Mouse (Mus musculus) limb, embryonic 14.5 days (tissue): ENCODE data around the gene A630023A22Rik. TPM values are rescaled to one million over a fixed set of nuclear protein-coding genes. Genes with fewer than 3 reads are reported as not detected.

Experiments
- ATAC-seq: fragments of 200-750 bp; cut with Nextera tagmentation; 2 replicates; pipeline ENCODE4 v1.8.0; 2017; ENCODE audit warnings: low read depth, moderate number of reproducible peaks, moderate TSS enrichment; ENCODE audit not compliant: low FRiP score
- DNase-seq: peaks from one replicate; pipeline ENCODE4 v3.0.0-alpha.2; 2015; ENCODE audit warnings: low spot score
- H3K27ac ChIP-seq: fragments of 300-500 bp; sonication (generic); replicated peaks from 2 replicates; pipeline ENCODE4 v1.5.1; 2014; ENCODE audit warnings: low read depth, mild to moderate bottlenecking, low read length, moderate library complexity, mixed read lengths
- H3K27me3 ChIP-seq: fragments of 300-500 bp; sonication (generic); 2 replicates; pipeline ENCODE4 v1.6.1; 2014; ENCODE audit warnings: low read length, mixed read lengths; ENCODE audit not compliant: control insufficient read depth, insufficient read depth
- H3K36me3 ChIP-seq: fragments of 300-500 bp; sonication (generic); 2 replicates; pipeline ENCODE4 v1.6.1; 2014; ENCODE audit warnings: mild to moderate bottlenecking, low read length, moderate library complexity, mixed read lengths; ENCODE audit not compliant: control insufficient read depth, insufficient read depth
- H3K4me1 ChIP-seq: fragments of 300-500 bp; sonication (generic); 2 replicates; pipeline ENCODE4 v1.6.1; 2014; ENCODE audit warnings: antibody characterized with exemption, low read length, mixed read lengths; ENCODE audit not compliant: control insufficient read depth, insufficient read depth
- H3K4me2 ChIP-seq: fragments of 300-500 bp; sonication (generic); replicated peaks from 2 replicates; pipeline ENCODE4 v1.6.1; 2014; ENCODE audit warnings: low read depth, mild to moderate bottlenecking, low read length, moderate library complexity; ENCODE audit not compliant: severe bottlenecking
- H3K4me3 ChIP-seq: fragments of 300-500 bp; sonication (generic); replicated peaks from 2 replicates; pipeline ENCODE4 v1.5.1; 2014; ENCODE audit warnings: low read length
- H3K9ac ChIP-seq: fragments of 300-500 bp; sonication (generic); 2 replicates; pipeline ENCODE4 v1.6.1; 2014; ENCODE audit warnings: mild to moderate bottlenecking, low read depth, low read length, moderate library complexity; ENCODE audit not compliant: severe bottlenecking
- H3K9me3 ChIP-seq: fragments of 300-500 bp; sonication (generic); 2 replicates; pipeline ENCODE4 v1.6.1; 2016; ENCODE audit warnings: low read length; ENCODE audit not compliant: control insufficient read depth
- POLR2A ChIP-seq: fragments of 200-500 bp; IDR thresholded peaks from 2 replicates; pipeline ENCODE4 v1.8.0; 2012; ENCODE audit warnings: inconsistent platforms, mild to moderate bottlenecking, moderate library complexity, borderline replicate concordance; ENCODE audit not compliant: insufficient read depth, insufficient read length; ENCODE audit errors: extremely low read depth
- WGBS: fragments of 180-500 bp; shearing (Covaris S2); extraction: QIAGEN DNeasy Blood & Tissue Kit; methylation state at CpG from one replicate; pipeline ENCODE4 v1.1.7; 2014; 5-methylcytosine and 5-hydroxymethylcytosine counted together
- polyA plus RNA-seq, 2 experiments: library from polyadenylated mRNA; depleted of rRNA in 1 of 2; stranded (reverse) in 1 of 2; unstranded in 1 of 2; fragments of >200 nt; fragmentation: Nextera tagmentation in 1 of 2; extraction: Ambion mirVana in 1 of 2; gene quantifications; 2 replicates each; pipeline versions ENCODE4 v1.2.1 to v1.2.3; 2012 to 2014

Gene A630023A22Rik
- polyA plus RNA-seq (2012; rRNA removed) (not detected in 2 replicates), polyA plus RNA-seq (2014; fragmentation: Nextera tagmentation; extraction: Ambion mirVana) (not detected in 2 replicates)

GRCm38 (mm10) chr14:34102601-34103000 is at the start of gene A630023A22Rik:
A630023A22Rik (minus strand) TSS chr14:34102754.
- Histone ChIP-seq H3K9me3 (no peaks in the 10 kb centered on the region), H3K27ac (no peak within 1 kb of the TSS), H3K4me3 (no peak within 1 kb of the TSS), H3K9ac (no peak within 1 kb of the TSS), H3K36me3 (no peaks in the 10 kb centered on the region), H3K4me1 (peaks cover 4% of the 10 kb centered on the region; the same call in 1 of the 2 replicates), H3K4me2 (no peak within 1 kb of the TSS), H3K27me3 (no peaks in the 10 kb centered on the region)
- TF ChIP-seq POLR2A: no peak
- no peak for ATAC-seq
- peak; percentile 59 for DNase-seq
- WGBS: 59% methylated on average over 5 of the region's 5 CpGs

DNA sequence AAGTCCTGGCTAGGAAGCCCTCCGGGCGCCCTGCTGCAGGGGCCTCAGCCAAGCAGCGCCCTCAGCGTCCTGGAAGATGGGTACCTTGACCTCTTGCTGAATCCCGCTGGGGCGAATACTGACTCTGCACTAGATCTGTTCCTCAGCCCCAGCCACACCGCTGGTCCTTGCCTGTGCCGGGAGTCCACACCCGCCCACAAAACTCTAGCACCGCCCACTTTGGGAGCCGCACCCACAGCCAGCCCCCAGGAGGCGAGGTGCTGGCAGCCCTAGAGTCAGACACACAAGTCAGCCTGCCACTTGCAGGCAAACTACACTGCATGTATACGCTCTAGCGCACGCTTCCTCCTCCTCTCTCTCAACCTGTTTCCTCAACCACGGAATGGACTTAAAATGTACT is 49.8 kb upstream of the A630023A22Rik start, which contains the start of gene Npy4r:
TSS of gene Npy4r (minus strand) at position 148 of the 400 bp plus-strand sequence.
- ATAC-seq: no peak
- H3K4me1 ChIP-seq: peaks cover 5% of the 10 kb centered on the region; the same call in 1 of the 2 replicates
- no peak within 1 kb of the TSS for H3K4me3 ChIP-seq
- 16% methylated on average over 14 of the region's 16 CpGs for WGBS
- H3K27me3 ChIP-seq: no peaks in the 10 kb centered on the region
- H3K9me3 ChIP-seq: no peaks in the 10 kb centered on the region
- TF ChIP-seq POLR2A: no peak
- H3K4me2 ChIP-seq: peak within 1 kb of the TSS; percentile 32; the same call in 1 of the 2 replicates
- H3K27ac ChIP-seq: no peak within 1 kb of the TSS
- no peaks in the 10 kb centered on the region for H3K36me3 ChIP-seq
- no peak within 1 kb of the TSS for H3K9ac ChIP-seq
- DNase-seq: peak; percentile 16

DNA sequence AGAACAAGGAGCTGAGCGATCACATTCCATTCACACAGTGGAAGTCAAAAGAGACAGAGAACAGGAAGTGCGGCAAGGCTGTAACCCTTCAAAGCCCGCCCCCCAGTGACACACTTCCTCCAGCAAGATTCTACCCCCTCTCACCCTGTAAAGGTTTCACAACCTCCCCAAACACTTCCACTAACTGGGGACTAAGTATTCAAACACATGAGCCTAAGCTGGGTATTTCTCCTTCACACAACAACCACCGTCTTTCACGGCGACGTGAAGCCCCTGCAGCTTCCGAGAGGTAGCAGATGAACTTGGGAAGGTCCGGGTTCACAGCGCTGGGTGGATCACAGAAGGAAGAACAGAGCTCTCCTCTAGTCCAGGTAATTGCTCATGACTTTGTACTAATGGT is 40.4 kb upstream of the A630023A22Rik start:
- Histone ChIP-seq H3K36me3 (no peaks in the 10 kb centered on the region), H3K9me3 (no peaks in the 10 kb centered on the region), H3K4me1 (0 out of 2 replicates have a peak, but pooled peaks cover 3% of the 10 kb centered on the region), H3K4me3 (no peak overlapping the region), H3K4me2 (no peak overlapping the region), H3K27me3 (no peaks in the 10 kb centered on the region), H3K9ac (no peak overlapping the region), H3K27ac (no peak overlapping the region)
- no peak for DNase-seq
- ATAC-seq: no peak
- WGBS: 89% methylated on average over 10 of the region's 10 CpGs
- TF ChIP-seq POLR2A: no peak

DNA sequence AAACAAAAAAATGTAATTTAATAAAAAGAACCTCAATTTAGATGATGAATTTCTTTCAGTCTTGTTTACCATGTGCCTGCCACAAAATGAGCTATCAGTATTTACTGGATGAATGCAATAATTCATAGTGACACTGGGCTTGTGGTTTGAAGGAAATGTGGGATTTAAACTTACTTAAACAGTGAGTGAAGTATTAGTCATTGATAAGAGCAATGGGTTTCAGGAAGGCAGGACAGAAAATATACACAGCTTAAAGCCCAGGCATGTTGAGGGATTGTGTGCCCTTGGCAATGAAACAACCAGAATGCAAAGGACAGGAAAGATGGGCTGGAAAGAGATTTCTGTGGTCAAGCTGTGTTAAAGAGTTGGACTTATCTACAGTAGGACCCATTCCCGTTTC is 39.8 kb upstream of the A630023A22Rik start:
- H3K4me3 ChIP-seq: no peak overlapping the region
- no peak for ATAC-seq
- no peak overlapping the region for H3K9ac ChIP-seq
- 70% methylated on average over 1 of the region's 1 CpGs for WGBS
- H3K27me3 ChIP-seq: no peaks in the 10 kb centered on the region
- H3K4me1 ChIP-seq: 0 out of 2 replicates have a peak, but pooled peaks cover 3% of the 10 kb centered on the region
- no peaks in the 10 kb centered on the region for H3K9me3 ChIP-seq
- no peak overlapping the region for H3K27ac ChIP-seq
- no peak for TF ChIP-seq POLR2A
- no peak overlapping the region for H3K4me2 ChIP-seq
- no peak for DNase-seq
- no peaks in the 10 kb centered on the region for H3K36me3 ChIP-seq

- no peak for TF ChIP-seq POLR2A
- Histone ChIP-seq H3K4me1 (0 out of 2 replicates have a peak, but pooled peaks cover 3% of the 10 kb centered on the region), H3K9ac (no peak overlapping the region), H3K4me2 (no peak overlapping the region), H3K36me3 (no peaks in the 10 kb centered on the region), H3K9me3 (no peaks in the 10 kb centered on the region), H3K27me3 (no peaks in the 10 kb centered on the region), H3K4me3 (no peak overlapping the region), H3K27ac (no peak overlapping the region)
- DNase-seq: no peak
- 84% methylated on average over 15 of the region's 15 CpGs for WGBS
- ATAC-seq: no peak
Observed at GRCm38 (mm10) chr14:34139671-34140664, 37.4 kb upstream of the A630023A22Rik start.
